Mouse (Mus musculus): ENCODE measurements at regions not wholly inside any gene's neighbourhood (a gene's known extent, or its start where the extent isn't known, plus 50 kb on each side); places are given as distances from the start of the nearest gene placed in this dataset.
A peak's percentile ranks its signal among the peaks of the same experiment; 100 is the strongest.

GRCm38 (mm10) chr13:39823965-39824555, 537.2 kb downstream of the Ofcc1 start:
- intact Hi-C loops (cut with DNase I; ENCODE audit: low total_unique reads), result no loop called here
- peak; percentile 10 for DNase-seq

- DNase-seq, result no peak
- intact Hi-C loops (cut with DNase I; ENCODE audit: low total_unique reads), result no loop called here
Measured at GRCm38 (mm10) chr13:39823346-39823954, 537.8 kb downstream of the Ofcc1 start.

GRCm38 (mm10) chr13:39774554-39774953, 586.7 kb downstream of the Ofcc1 start:
- DNase-seq, result no peak
- intact Hi-C loops (cut with DNase I; ENCODE audit: low total_unique reads), result no loop called here

- intact Hi-C loops (cut with DNase I; ENCODE audit: low total_unique reads), result no loop called here
- no peak for DNase-seq
Measured at GRCm38 (mm10) chr13:39774111-39774510, 587.1 kb downstream of the Ofcc1 start.

GRCm38 (mm10) chr13:39769228-39769627, 592.0 kb downstream of the Ofcc1 start:
- intact Hi-C loops (cut with DNase I; ENCODE audit: low total_unique reads), result no loop called here
- DNase-seq, result no peak

GRCm38 (mm10) chr13:39766897-39767296, 594.4 kb downstream of the Ofcc1 start:
- DNase-seq, result no peak
- intact Hi-C loops (cut with DNase I; ENCODE audit: low total_unique reads), result no loop called here

Measured in gastrocnemius, postnatal 14 days (tissue).